Mouse (Mus musculus) MEL (cell line): ENCODE results near the gene Fut8. TPM values are rescaled to one million over a fixed set of nuclear protein-coding genes. Genes with fewer than 3 reads are reported as not detected.

Experiments used
- DNase-seq: peaks from one replicate; pipeline ENCODE4 v3.0.0; 2011; ENCODE audit warnings: low read depth, low spot score
- H3K27ac ChIP-seq: 2 replicates; pipeline ENCODE4 v1.5.1; 2012; ENCODE audit warnings: low read depth, mild to moderate bottlenecking, control low read depth, low read length, moderate library complexity; ENCODE audit not compliant: control insufficient read depth
- H3K27me3 ChIP-seq, 2 experiments: fragments of 150-350 bp in 1 of 2; sonication (generic) in 1 of 2; 2 replicates each; pipeline ENCODE4 v1.6.1; 2012; ENCODE audit warnings: low read length in 2 of 2, mild to moderate bottlenecking in 2 of 2, improper control_type of control experiment in 1 of 2, moderate library complexity in 1 of 2; ENCODE audit not compliant: insufficient read depth in 2 of 2, control insufficient read depth in 1 of 2
- H3K36me3 ChIP-seq, 2 experiments: 2 replicates each; pipeline ENCODE4 v1.6.1; 2012 to 2014; ENCODE audit warnings: low read length in 2 of 2, improper control_type of control experiment in 1 of 2, inconsistent platforms in 1 of 2, mild to moderate bottlenecking in 1 of 2; ENCODE audit not compliant: insufficient read depth in 2 of 2, control insufficient read depth in 1 of 2
- H3K4me1 ChIP-seq, 2 experiments: fragments of 150-350 bp in 1 of 2; sonication (generic) in 1 of 2; 2 replicates each; pipeline ENCODE4 v1.6.1; 2012; ENCODE audit warnings: low read length in 2 of 2, improper control_type of control experiment in 1 of 2, mild to moderate bottlenecking in 1 of 2; ENCODE audit not compliant: insufficient read depth in 2 of 2, control insufficient read depth in 1 of 2
- H3K4me3 ChIP-seq, 2 experiments: fragments of 150-350 bp in 1 of 2; sonication (generic) in 1 of 2; 2 replicates each; pipeline ENCODE4 v1.5.1; 2012; ENCODE audit warnings: low read depth in 2 of 2, low read length in 2 of 2, mild to moderate bottlenecking in 2 of 2, moderate library complexity in 2 of 2, control low read depth in 1 of 2, improper control_type of control experiment in 1 of 2; ENCODE audit not compliant: control insufficient read depth in 1 of 2, insufficient read depth in 1 of 2
- H3K79me2 ChIP-seq: 2 replicates; pipeline ENCODE4 v1.6.1; 2012; ENCODE audit warnings: mild to moderate bottlenecking, low read length, moderate library complexity; ENCODE audit not compliant: control insufficient read depth, poor library complexity, insufficient read depth
- H3K9ac ChIP-seq: 2 replicates; pipeline ENCODE4 v1.6.1; 2012; ENCODE audit warnings: low read depth, mild to moderate bottlenecking, control low read depth, low read length, moderate library complexity; ENCODE audit not compliant: control insufficient read depth, poor library complexity, severe bottlenecking
- H3K9me3 ChIP-seq: fragments of 150-350 bp; sonication (generic); replicated peaks from 2 replicates; pipeline ENCODE4 v1.6.1; 2012; ENCODE audit warnings: mild to moderate bottlenecking, low read length, improper control_type of control experiment, moderate library complexity; ENCODE audit not compliant: insufficient read depth
- BHLHE40 ChIP-seq: IDR thresholded peaks from 2 replicates; pipeline ENCODE4 v1.6.1; 2012; ENCODE audit warnings: low read depth, mild to moderate bottlenecking, inconsistent platforms, low read length, improper control_type of control experiment, borderline replicate concordance
- CHD1 ChIP-seq: IDR thresholded peaks from 2 replicates; pipeline ENCODE4 v1.6.1; 2012; ENCODE audit warnings: low read depth, mild to moderate bottlenecking, inconsistent platforms, low read length, improper control_type of control experiment
- CHD2 ChIP-seq: IDR thresholded peaks from 2 replicates; pipeline ENCODE4 v1.6.1; 2011; ENCODE audit warnings: low read length, improper control_type of control experiment
- CTCF ChIP-seq, 3 experiments: IDR thresholded peaks in 2 of 3; conservative IDR thresholded peaks in 1 of 3; 2 replicates each; pipeline ENCODE4 v1.5.1; 2011 to 2012; ENCODE audit warnings: low read length in 3 of 3, low read depth in 2 of 3, mild to moderate bottlenecking in 2 of 3, improper control_type of control experiment in 1 of 3, inconsistent platforms in 1 of 3, mixed read lengths in 1 of 3, moderate library complexity in 1 of 3; ENCODE audit not compliant: control insufficient read depth in 1 of 3, insufficient read depth in 1 of 3, poor library complexity in 1 of 3, severe bottlenecking in 1 of 3
- E2F4 ChIP-seq: IDR thresholded peaks from 2 replicates; pipeline ENCODE4 v1.6.1; 2011; ENCODE audit warnings: low read depth, low read length, improper control_type of control experiment, borderline replicate concordance
- EP300 ChIP-seq, 2 experiments: IDR thresholded peaks; 2 replicates each; pipeline ENCODE4 v1.6.1; 2011; ENCODE audit warnings: improper control_type of control experiment in 2 of 2, low read length in 2 of 2, low read depth in 1 of 2, mild to moderate bottlenecking in 1 of 2
- ETS1 ChIP-seq: IDR thresholded peaks from 2 replicates; pipeline ENCODE4 v1.6.1; 2012; ENCODE audit warnings: low read depth, mild to moderate bottlenecking, inconsistent platforms, low read length, improper control_type of control experiment, moderate library complexity
- GABPA ChIP-seq: IDR thresholded peaks from 2 replicates; pipeline ENCODE4 v1.6.1; 2012; ENCODE audit warnings: low read depth, mild to moderate bottlenecking, inconsistent platforms, low read length, improper control_type of control experiment, moderate library complexity
- GATA1 ChIP-seq: IDR thresholded peaks from 2 replicates; pipeline ENCODE4 v1.6.1; 2011; ENCODE audit warnings: low read depth, low read length, improper control_type of control experiment
- HCFC1 ChIP-seq: IDR thresholded peaks from 2 replicates; pipeline ENCODE4 v1.6.1; 2012; ENCODE audit warnings: low read depth, mild to moderate bottlenecking, inconsistent platforms, low read length, improper control_type of control experiment, moderate library complexity
- JUND ChIP-seq: IDR thresholded peaks from 2 replicates; pipeline ENCODE4 v1.6.1; 2011; ENCODE audit warnings: low read depth, mild to moderate bottlenecking, improper control_type of control experiment, low read length
- KAT2A ChIP-seq: conservative IDR thresholded peaks from 2 replicates; pipeline ENCODE4 v1.6.1; 2012; ENCODE audit warnings: low read depth, low read length, improper control_type of control experiment, inconsistent platforms
- MAFK ChIP-seq: IDR thresholded peaks from 2 replicates; pipeline ENCODE4 v1.6.1; 2011; ENCODE audit warnings: low read depth, mild to moderate bottlenecking, low read length, improper control_type of control experiment, borderline replicate concordance
- MAX ChIP-seq: IDR thresholded peaks from 2 replicates; pipeline ENCODE4 v1.6.1; 2011; ENCODE audit warnings: low read length, improper control_type of control experiment
- MAZ ChIP-seq: IDR thresholded peaks from 2 replicates; pipeline ENCODE4 v1.6.1; 2012; ENCODE audit warnings: low read depth, mild to moderate bottlenecking, inconsistent platforms, low read length, improper control_type of control experiment
- MEF2A ChIP-seq: IDR thresholded peaks from 2 replicates; pipeline ENCODE4 v1.6.1; 2014; ENCODE audit warnings: low read depth, mild to moderate bottlenecking, inconsistent platforms, low read length, improper control_type of control experiment; ENCODE audit not compliant: poor library complexity, insufficient replicate concordance, severe bottlenecking; ENCODE audit errors: extremely low read depth
- MXI1 ChIP-seq: IDR thresholded peaks from 2 replicates; pipeline ENCODE4 v1.6.1; 2011; ENCODE audit warnings: mild to moderate bottlenecking, low read depth, low read length, improper control_type of control experiment
- MYB ChIP-seq: IDR thresholded peaks from 2 replicates; pipeline ENCODE4 v1.6.1; 2011; ENCODE audit warnings: mild to moderate bottlenecking, low read depth, low read length, improper control_type of control experiment
- NELFE ChIP-seq: IDR thresholded peaks from 2 replicates; pipeline ENCODE4 v1.6.1; 2011; ENCODE audit warnings: low read depth, low read length, improper control_type of control experiment
- NRF1 ChIP-seq: IDR thresholded peaks from 2 replicates; pipeline ENCODE4 v1.6.1; 2014; ENCODE audit warnings: low read depth, mild to moderate bottlenecking, inconsistent platforms, low read length, improper control_type of control experiment, moderate library complexity; ENCODE audit not compliant: poor library complexity, insufficient read depth, severe bottlenecking
- POLR2A ChIP-seq, 2 experiments: IDR thresholded peaks; 2 replicates each; pipeline ENCODE4 v1.6.1; 2011 to 2012; ENCODE audit warnings: low read length in 2 of 2, mild to moderate bottlenecking in 2 of 2, control low read depth in 1 of 2, improper control_type of control experiment in 1 of 2, low read depth in 1 of 2, moderate library complexity in 1 of 2; ENCODE audit not compliant: control insufficient read depth in 1 of 2, insufficient read depth in 1 of 2, poor library complexity in 1 of 2
- POLR2AphosphoS2 ChIP-seq: IDR thresholded peaks from 2 replicates; pipeline ENCODE4 v1.6.1; 2011; ENCODE audit warnings: low read length, improper control_type of control experiment
- POLR2AphosphoS5 ChIP-seq: IDR thresholded peaks from 2 replicates; pipeline ENCODE4 v1.6.1; 2012; ENCODE audit warnings: low read depth, borderline replicate concordance, mild to moderate bottlenecking, inconsistent platforms, low read length, moderate library complexity, mixed read lengths
- RAD21 ChIP-seq: IDR thresholded peaks from 2 replicates; pipeline ENCODE4 v1.6.1; 2011; ENCODE audit warnings: mild to moderate bottlenecking, low read depth, low read length, improper control_type of control experiment
- SIN3A ChIP-seq: IDR thresholded peaks from 2 replicates; pipeline ENCODE4 v1.6.1; 2012; ENCODE audit warnings: low read length, improper control_type of control experiment, inconsistent platforms
- TAL1 ChIP-seq: IDR thresholded peaks from 2 replicates; pipeline ENCODE4 v1.6.1; 2012; ENCODE audit warnings: mild to moderate bottlenecking, inconsistent platforms, low read length, moderate library complexity, mixed read lengths
- TBP ChIP-seq: IDR thresholded peaks from 2 replicates; pipeline ENCODE4 v1.8.0; 2011; ENCODE audit warnings: low read depth, low read length, improper control_type of control experiment
- UBTF ChIP-seq: IDR thresholded peaks from 2 replicates; pipeline ENCODE4 v1.6.1; 2012; ENCODE audit warnings: low read depth, mild to moderate bottlenecking, inconsistent platforms, low read length, improper control_type of control experiment, moderate library complexity, borderline replicate concordance; ENCODE audit not compliant: insufficient read depth
- USF2 ChIP-seq, 2 experiments: IDR thresholded peaks; 2 replicates each; pipeline ENCODE4 v1.6.1; 2011 to 2012; ENCODE audit warnings: improper control_type of control experiment in 2 of 2, low read length in 2 of 2, borderline replicate concordance in 1 of 2, inconsistent platforms in 1 of 2, low read depth in 1 of 2, mild to moderate bottlenecking in 1 of 2; ENCODE audit not compliant: insufficient read depth in 1 of 2
- ZC3H11A ChIP-seq: IDR thresholded peaks from 2 replicates; pipeline ENCODE4 v1.6.1; 2012; ENCODE audit warnings: low read depth, mild to moderate bottlenecking, inconsistent platforms, low read length, improper control_type of control experiment
- ZKSCAN1 ChIP-seq: IDR thresholded peaks from 2 replicates; pipeline ENCODE4 v1.6.1; 2012; ENCODE audit warnings: low read depth, mild to moderate bottlenecking, inconsistent platforms, low read length, improper control_type of control experiment, moderate library complexity
- ZMIZ1 ChIP-seq: IDR thresholded peaks from 2 replicates; pipeline ENCODE4 v1.6.1; 2012; ENCODE audit warnings: low read depth, mild to moderate bottlenecking, inconsistent platforms, low read length, improper control_type of control experiment, moderate library complexity
- ZNF384 ChIP-seq: IDR thresholded peaks from 2 replicates; pipeline ENCODE4 v1.6.1; 2012; ENCODE audit warnings: low read depth, mild to moderate bottlenecking, inconsistent platforms, low read length, improper control_type of control experiment
- polyA plus RNA-seq, 2 experiments: library from polyadenylated mRNA; stranded (reverse) in 1 of 2; unstranded in 1 of 2; fragments of >175 nt in 1 of 2; fragments of >200 nt in 1 of 2; gene quantifications; 2 replicates each; pipeline versions ENCODE4 v1.2.1 to v1.2.4; 2012; ENCODE audit warnings: low replicate concordance in 2 of 2, low read depth in 1 of 2; ENCODE audit not compliant: insufficient read length in 2 of 2, insufficient read depth in 1 of 2, missing spikeins in 1 of 2
- total RNA-seq: library from RNA; depleted of rRNA; stranded (reverse); fragments of 300-350 nt; gene quantifications from 2 replicates; pipeline ENCODE4 v1.2.3, GENCODE M21; 2012

Fut8 gene
- total and polyA plus RNA-seq, 3 experiments: 61.3 to 90.0 (median 73.7) TPM

- TF ChIP-seq MEF2A (peak; percentile 96), POLR2A (IDR thresholded peaks at IDR 0.05; ENCODE audit: control insufficient read depth in 1 of 2, insufficient read depth in 1 of 2, low read depth in 1 of 2, low read length in 2 of 2, poor library complexity in 1 of 2) (no peak), ZKSCAN1 (no peak), ZNF384 (0 out of 2 replicates have a peak, but pooled peaks have one; percentile 26), POLR2AphosphoS5 (no peak), ZMIZ1 (peak; percentile 38; the same call in 1 of the 2 replicates), UBTF (no peak), CHD2 (no peak), BHLHE40 (peak; percentile 49; the same call in 1 of the 2 replicates), MAZ (no peak), NRF1 (no peak), ETS1 (peak; percentile 95), KAT2A (no peak), EP300 (IDR thresholded peaks at IDR 0.05; ENCODE audit: low read depth in 1 of 2, low read length in 2 of 2) (peak; percentile 53 to 72; a peak in 3 of 4 replicates), TAL1 (no peak), E2F4 (no peak), USF2 (IDR thresholded peaks at IDR 0.05; ENCODE audit: borderline replicate concordance in 1 of 2, insufficient read depth in 1 of 2, low read depth in 1 of 2, low read length in 2 of 2) (no peak), ZC3H11A (0 out of 2 replicates have a peak, but pooled peaks have one; percentile 0), GABPA (0 out of 2 replicates have a peak, but pooled peaks have one; percentile 36)
Measured at GRCm38 (mm10) chr12:77193225-77193716, 44.7 kb upstream of the Fut8 start (continued).

DNA sequence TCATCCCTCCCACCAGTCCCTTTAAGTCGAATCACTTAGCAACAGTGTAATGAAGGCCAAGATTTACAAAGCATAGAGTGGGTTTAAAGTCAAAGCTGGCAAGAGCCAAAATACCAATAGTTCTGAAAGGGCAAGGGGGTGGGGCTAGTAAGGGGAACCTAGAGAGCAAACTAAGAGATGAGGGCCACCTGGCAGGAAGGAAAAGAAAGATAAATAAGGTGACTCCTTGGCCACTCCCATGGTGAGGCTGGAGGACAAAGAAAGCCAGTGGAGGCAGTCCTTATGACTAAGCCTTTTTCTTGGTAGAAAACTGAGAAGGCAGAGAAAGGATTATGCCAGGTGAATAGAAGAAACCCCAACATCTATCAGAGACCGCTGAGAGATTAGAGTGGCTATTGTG, 42.9 kb upstream of the Fut8 start:
- Histone ChIP-seq H3K27me3 (no peaks in the 10 kb centered on the region), H3K79me2 (peaks cover 21% of the 10 kb centered on the region), H3K4me1 (peaks cover 38 to 55% of the 10 kb centered on the region in 2 experiments), H3K9me3 (no peaks in the 10 kb centered on the region), H3K27ac (peak overlapping the region; percentile 64), H3K4me3 (no peak overlapping the region), H3K36me3 (peaks cover 0 to 66% of the 10 kb centered on the region in 2 experiments; a peak in 2 of 4 replicates), H3K9ac (no peak overlapping the region)
- DNase-seq: peak; percentile 87
- TF ChIP-seq BHLHE40: no peak
- no peak for TF ChIP-seq POLR2A (IDR thresholded peaks at IDR 0.05; ENCODE audit: control insufficient read depth in 1 of 2, insufficient read depth in 1 of 2, low read depth in 1 of 2, low read length in 2 of 2, poor library complexity in 1 of 2)
- no peak for TF ChIP-seq MYB
- TF ChIP-seq POLR2AphosphoS2: no peak
- no peak for TF ChIP-seq ZNF384
- TF ChIP-seq CHD1: no peak
- 0 out of 2 replicates have a peak, but pooled peaks have one; percentile 12 for TF ChIP-seq TBP
- peak; percentile 65 for TF ChIP-seq GATA1
- no peak for TF ChIP-seq CTCF (IDR thresholded peaks at IDR 0.05 in 2 of 3, conservative IDR thresholded peaks at IDR 0.05 in 1 of 3; ENCODE audit: control insufficient read depth in 1 of 3, insufficient read depth in 1 of 3, low read depth in 2 of 3, low read length in 3 of 3, poor library complexity in 1 of 3, severe bottlenecking in 1 of 3)
- no peak; the same call in 1 of the 2 replicates for TF ChIP-seq GABPA
- TF ChIP-seq UBTF: no peak
- no peak for TF ChIP-seq MAFK
- TF ChIP-seq HCFC1: no peak
- peak; percentile 44 to 73 for TF ChIP-seq EP300 (IDR thresholded peaks at IDR 0.05; ENCODE audit: low read depth in 1 of 2, low read length in 2 of 2)
- TF ChIP-seq NRF1: no peak
- TF ChIP-seq ETS1: peak; percentile 78
- TF ChIP-seq SIN3A: peak; percentile 36
- TF ChIP-seq NELFE: no peak
- no peak for TF ChIP-seq RAD21
- TF ChIP-seq TAL1: peak; percentile 66
- no peak for TF ChIP-seq JUND
- TF ChIP-seq MAX: no peak
- no peak for TF ChIP-seq MXI1
